Mouse (Mus musculus): Measurements from ENCODE around the gene Med12l.
"Not testable (repeated sequence)": the region's sequence is repeated elsewhere in the genome, so short reads cannot be mapped to it uniquely, and the experiment has no call there.

The Med12l gene

DNA sequence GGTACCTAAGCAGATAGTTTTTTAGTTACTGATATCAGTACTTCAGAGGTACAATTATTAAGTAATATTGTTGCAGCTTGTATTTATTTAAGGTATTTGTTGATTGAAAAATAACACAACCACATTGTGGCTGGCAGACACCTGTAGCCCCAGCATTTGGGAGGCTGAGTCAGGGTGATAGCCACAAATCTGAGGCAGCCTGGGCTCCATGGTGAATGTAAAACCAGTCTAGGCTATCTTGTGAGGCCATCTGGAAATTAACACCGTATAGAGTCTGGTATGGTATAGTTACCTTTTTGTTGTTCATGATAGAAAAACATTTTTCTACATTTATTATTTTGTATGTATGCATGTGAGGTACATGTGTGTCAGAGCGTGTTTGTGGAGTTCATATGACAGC, 96.5 kb downstream of the Med12l start:
- no peak for DNase-seq

- DNase-seq = no peak
These were observed 98.8 kb downstream of the Med12l start for GRCm38 (mm10) chr3:59104462-59104861.

- DNase-seq = no peak
These were observed 101.8 kb downstream of the Med12l start for GRCm38 (mm10) chr3:59107439-59107838.

GRCm38 (mm10) chr3:59109834-59110233, 104.2 kb downstream of the Med12l start:
- not testable (repeated sequence) for DNase-seq

GRCm38 (mm10) chr3:59111944-59112343, 106.3 kb downstream of the Med12l start:
- DNase-seq = no peak

- DNase-seq = not testable (repeated sequence)
These were observed 107.7 kb downstream of the Med12l start for GRCm38 (mm10) chr3:59113291-59113690.

- no peak for DNase-seq
These were observed 108.4 kb downstream of the Med12l start for GRCm38 (mm10) chr3:59113973-59114517.

DNA sequence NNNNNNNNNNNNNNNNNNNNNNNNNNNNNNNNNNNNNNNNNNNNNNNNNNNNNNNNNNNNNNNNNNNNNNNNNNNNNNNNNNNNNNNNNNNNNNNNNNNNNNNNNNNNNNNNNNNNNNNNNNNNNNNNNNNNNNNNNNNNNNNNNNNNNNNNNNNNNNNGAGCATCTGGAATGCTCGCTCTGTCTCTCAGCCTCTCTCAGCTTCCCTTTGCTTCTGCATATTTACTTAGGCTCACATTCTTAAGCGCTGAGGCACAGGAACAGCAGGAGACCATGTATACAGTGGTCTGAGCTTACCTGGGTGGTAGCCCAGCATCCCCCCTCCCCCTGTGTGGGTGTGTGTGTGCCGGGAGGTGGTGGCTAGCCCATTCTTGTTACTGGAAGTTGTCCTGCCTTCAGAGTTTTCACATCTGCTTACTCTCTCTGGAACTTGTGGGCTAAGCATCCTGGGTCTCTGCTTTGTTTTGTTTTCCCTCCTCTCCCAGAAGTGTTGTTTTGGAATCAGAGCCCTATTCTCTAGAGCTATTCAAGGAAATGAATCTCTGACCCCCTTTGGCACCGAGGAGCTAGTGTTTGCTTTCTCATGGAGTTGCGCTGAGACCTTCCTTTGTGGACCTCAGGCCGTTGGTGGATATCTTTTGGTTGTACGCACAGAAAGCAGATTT, 115.6 kb downstream of the Med12l start:
- DNase-seq = no peak

- DNase-seq = no peak
These were observed 116.3 kb downstream of the Med12l start for GRCm38 (mm10) chr3:59121780-59122449.

- DNase-seq = no peak
These were observed 119.4 kb downstream of the Med12l start for GRCm38 (mm10) chr3:59125022-59125421.

GRCm38 (mm10) chr3:59125783-59126555, 120.3 kb downstream of the Med12l start:
- DNase-seq = no peak

DNA sequence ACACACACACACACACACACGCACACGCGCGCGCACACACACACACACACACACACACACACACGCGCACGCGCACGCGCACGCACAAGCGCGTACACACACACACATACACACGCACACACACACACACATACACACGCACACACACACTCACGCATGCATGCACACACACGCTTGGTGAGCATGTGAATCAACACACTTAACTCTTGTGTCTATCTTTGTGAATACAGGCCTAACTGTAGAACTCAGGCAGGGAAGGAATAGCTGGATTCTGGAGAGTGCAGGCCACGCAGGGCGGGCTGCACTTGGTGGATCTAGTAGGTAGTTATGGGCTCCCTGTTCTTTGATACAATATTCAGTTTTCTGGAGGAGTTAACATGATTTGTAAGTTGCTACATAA, 123.1 kb downstream of the Med12l start:
- no peak for DNase-seq

GRCm38 (mm10) chr3:59129547-59129946, 123.9 kb downstream of the Med12l start:
- no peak for DNase-seq

- DNase-seq = no peak
These were observed 124.8 kb downstream of the Med12l start for GRCm38 (mm10) chr3:59130431-59130830.

GRCm38 (mm10) chr3:59131081-59131480, 125.5 kb downstream of the Med12l start:
- DNase-seq = no peak

DNA sequence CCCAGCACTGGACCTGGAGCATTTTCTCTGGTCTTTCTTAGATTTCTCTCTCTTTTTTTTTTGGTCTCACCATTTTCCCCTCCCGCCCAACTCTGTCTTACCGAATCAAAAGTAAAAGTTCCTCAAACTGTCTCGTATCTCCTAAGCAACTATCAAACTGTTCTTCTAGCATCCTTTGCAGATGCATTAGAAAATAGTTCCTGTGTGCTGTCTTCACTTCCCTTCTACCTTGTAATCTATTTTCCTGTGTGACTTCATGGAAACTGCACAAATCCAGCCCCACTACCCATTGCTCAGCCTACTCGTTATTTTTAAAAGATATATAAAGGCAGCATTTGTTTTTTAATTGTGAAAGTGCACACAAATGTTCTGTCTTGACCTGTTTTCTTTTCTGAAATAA, 126.3 kb downstream of the Med12l start:
- DNase-seq = no peak

- DNase-seq = no peak
These were observed 127.6 kb downstream of the Med12l start for GRCm38 (mm10) chr3:59133189-59133588.

GRCm38 (mm10) chr3:59135911-59136653, 130.5 kb downstream of the Med12l start:
- DNase-seq = no peak

- DNase-seq = no peak
These were observed 133.4 kb downstream of the Med12l start for GRCm38 (mm10) chr3:59138946-59139468.

DNA sequence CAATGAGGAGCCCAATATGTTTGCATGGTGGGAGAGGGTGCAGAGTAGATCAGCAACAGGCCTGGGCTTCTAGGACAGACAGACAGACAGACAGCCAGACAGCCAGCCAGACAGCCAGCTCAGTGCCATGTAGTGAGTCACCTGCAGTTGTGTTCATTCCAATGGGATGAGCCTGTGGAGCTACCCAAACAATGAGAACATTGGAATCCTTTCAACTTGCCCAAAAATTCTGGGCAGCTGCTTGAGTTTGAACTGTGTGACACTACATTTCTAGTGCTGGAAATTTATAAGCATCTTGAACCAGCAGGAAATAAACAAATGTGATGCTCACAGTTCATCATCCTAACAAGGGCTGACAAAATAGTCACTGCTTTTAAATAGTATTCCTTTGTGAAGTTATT, 134.0 kb downstream of the Med12l start:
- no peak for DNase-seq

DNA sequence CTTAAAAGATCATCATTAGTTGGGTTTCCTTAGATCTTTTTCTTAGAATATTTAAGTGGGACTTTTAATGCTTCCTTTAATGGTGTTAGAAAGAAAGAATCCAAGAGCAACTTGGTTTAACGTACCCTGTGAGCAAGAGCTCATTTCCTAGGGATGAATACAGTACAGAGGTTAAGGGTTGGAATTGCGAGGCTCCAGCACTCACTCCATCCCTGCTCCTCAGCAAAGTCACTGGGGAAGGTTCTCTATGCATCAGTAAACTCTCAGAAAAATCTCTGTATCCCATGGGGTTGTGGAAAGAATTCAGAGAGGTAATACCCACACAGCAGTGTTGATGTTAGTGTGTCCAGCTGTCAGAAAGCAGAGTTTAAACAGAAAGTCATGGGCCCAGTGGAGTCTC, 134.5 kb downstream of the Med12l start:
- no peak for DNase-seq

DNA sequence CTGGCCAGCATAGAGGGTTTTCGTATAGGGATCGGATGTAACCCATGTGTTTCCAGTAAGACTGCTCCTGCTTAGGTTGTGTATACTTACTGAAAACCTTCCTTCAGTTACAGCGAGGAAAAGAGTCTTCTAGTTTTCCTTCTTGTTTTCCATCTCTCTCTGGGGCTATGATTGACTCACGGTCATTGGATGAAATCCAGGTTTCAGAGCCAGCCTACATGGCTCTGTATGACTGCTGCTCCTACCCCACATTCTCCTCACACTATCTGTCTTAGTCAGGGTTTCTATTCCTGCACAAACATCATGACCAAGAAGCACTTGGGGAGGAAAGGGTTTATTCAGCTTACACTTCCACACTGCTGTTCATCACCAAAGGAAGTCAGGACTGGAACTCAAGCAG, 135.3 kb downstream of the Med12l start:
- not testable (repeated sequence) for DNase-seq

All from cerebellum, postnatal 36 days (tissue).